Mouse (Mus musculus) CD4-positive, CD25-positive, alpha-beta regulatory T cell, adult 4 months (primary cell): ENCODE results near the gene Slc30a7. TPM values are rescaled to one million over a fixed set of nuclear protein-coding genes. Genes with fewer than 3 reads are reported as not detected.

Source experiments
- ATAC-seq: one replicate; pipeline ENCODE4 v1.8.0; 2017
- polyA plus RNA-seq, 2 experiments: library from polyadenylated mRNA; unstranded; fragments of 100-300 nt; shearing (Covaris generic); gene quantifications; one replicate each; pipeline ENCODE4 v1.2.1; 2017

Slc30a7 gene
- polyA plus RNA-seq, 2 experiments from 2014 or later = 40.5 to 61.6 TPM

- ATAC-seq = no peak
Observed at GRCm38 (mm10) chr3:115985183-115985892, 21.9 kb downstream of the Slc30a7 start.

- ATAC-seq = no peak
Observed at GRCm38 (mm10) chr3:115984653-115985052, 22.6 kb downstream of the Slc30a7 start.

GRCm38 (mm10) chr3:115983217-115983616, 24.0 kb downstream of the Slc30a7 start:
- ATAC-seq = no peak

- peak; percentile 38 for ATAC-seq
Observed at GRCm38 (mm10) chr3:115979000-115979399, 28.2 kb downstream of the Slc30a7 start.

GRCm38 (mm10) chr3:115974995-115975394, 32.2 kb downstream of the Slc30a7 start:
- no peak for ATAC-seq

- peak; percentile 46 for ATAC-seq
Observed at GRCm38 (mm10) chr3:115974228-115974627, 33.0 kb downstream of the Slc30a7 start.

GRCm38 (mm10) chr3:115971891-115972646, 35.1 kb downstream of the Slc30a7 start:
- peak; percentile 72 for ATAC-seq

GRCm38 (mm10) chr3:115971045-115971785, 36.0 kb downstream of the Slc30a7 start:
- ATAC-seq = no peak

- no peak for ATAC-seq
Observed at GRCm38 (mm10) chr3:115968745-115969530, 38.3 kb downstream of the Slc30a7 start.

- no peak for ATAC-seq
Observed at GRCm38 (mm10) chr3:115964071-115964470, 43.1 kb downstream of the Slc30a7 start.

- ATAC-seq = no peak
Observed at GRCm38 (mm10) chr3:115963597-115963996, 43.6 kb downstream of the Slc30a7 start.

GRCm38 (mm10) chr3:115962028-115962415, 45.2 kb downstream of the Slc30a7 start:
- no peak for ATAC-seq

- ATAC-seq = no peak
Observed at GRCm38 (mm10) chr3:115961311-115962027, 45.7 kb downstream of the Slc30a7 start.

- ATAC-seq = no peak
Observed at GRCm38 (mm10) chr3:115957223-115957622, 50.0 kb downstream of the Slc30a7 start.

- ATAC-seq = no peak
Observed at GRCm38 (mm10) chr3:115953088-115953487, 54.1 kb downstream of the Slc30a7 start.

GRCm38 (mm10) chr3:115952356-115952755, 54.9 kb downstream of the Slc30a7 start:
- ATAC-seq = no peak

GRCm38 (mm10) chr3:115951221-115951620, 56.0 kb downstream of the Slc30a7 start:
- ATAC-seq = no peak

GRCm38 (mm10) chr3:115949921-115950877, 57.0 kb downstream of the Slc30a7 start:
- ATAC-seq = no peak

GRCm38 (mm10) chr3:115949220-115949920, 57.8 kb downstream of the Slc30a7 start:
- ATAC-seq = no peak

- peak; percentile 49 for ATAC-seq
Observed at GRCm38 (mm10) chr3:115946272-115946671, 60.9 kb downstream of the Slc30a7 start.
